Mouse (Mus musculus) kidney, adult 11 months (tissue): Measurements from ENCODE around the gene Zc3h12c.
"Not testable (repeated sequence)": the region's sequence is repeated elsewhere in the genome, so short reads cannot be mapped to it uniquely, and the experiment has no call there.

ENCODE experiments used
- DNase-seq: peaks from one replicate; pipeline ENCODE4 v3.0.0; 2022

Gene Zc3h12c

DNA sequence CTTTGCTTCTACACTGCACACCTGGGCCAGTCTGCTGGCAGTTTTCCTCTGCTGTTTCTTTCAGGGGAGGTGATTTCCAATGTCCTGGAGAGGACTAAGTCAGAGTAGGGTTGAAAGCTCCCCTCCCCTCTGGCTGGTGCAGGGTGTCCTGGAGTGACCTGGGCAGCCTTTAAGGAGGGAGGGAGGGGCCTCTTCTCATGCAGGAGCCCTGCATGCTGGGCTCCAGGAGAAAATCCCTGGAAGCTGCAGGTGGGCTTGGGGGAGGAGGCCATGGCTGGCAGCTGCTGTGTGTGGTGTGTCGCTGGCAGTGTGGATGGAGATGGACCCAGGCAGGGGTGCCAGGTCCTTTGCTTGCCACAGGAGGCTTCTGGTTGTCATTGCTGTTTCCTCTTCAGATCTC is 71.0 kb downstream of the Zc3h12c start:
- DNase-seq = no peak

- no peak for DNase-seq
Measured at GRCm38 (mm10) chr9:52095666-52096065, 72.7 kb downstream of the Zc3h12c start.

DNA sequence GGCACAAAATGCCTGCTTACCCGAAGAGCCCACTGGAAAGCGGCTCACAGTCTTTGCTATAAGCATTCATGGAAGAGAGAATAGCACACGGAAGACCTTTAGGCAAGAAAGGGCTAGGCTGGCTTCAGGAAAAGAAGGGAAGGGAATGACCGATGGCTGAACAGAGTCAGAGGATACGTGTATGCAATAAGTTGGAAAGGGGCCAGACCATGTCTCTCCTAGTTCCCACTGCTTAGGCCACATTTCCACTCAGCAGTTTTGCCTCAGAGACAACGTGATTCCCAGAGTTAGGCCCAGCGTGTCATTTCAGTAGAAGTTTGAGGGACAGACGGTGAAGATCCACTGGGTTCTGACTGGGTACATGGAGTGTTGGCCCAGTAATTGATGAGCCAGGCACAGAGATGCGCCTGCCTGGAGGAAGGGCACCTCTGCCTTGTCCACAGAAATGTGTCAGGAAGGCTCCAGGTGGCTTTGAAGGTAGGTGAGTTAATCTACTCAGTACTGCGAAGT is 73.8 kb downstream of the Zc3h12c start:
- DNase-seq = no peak

DNA sequence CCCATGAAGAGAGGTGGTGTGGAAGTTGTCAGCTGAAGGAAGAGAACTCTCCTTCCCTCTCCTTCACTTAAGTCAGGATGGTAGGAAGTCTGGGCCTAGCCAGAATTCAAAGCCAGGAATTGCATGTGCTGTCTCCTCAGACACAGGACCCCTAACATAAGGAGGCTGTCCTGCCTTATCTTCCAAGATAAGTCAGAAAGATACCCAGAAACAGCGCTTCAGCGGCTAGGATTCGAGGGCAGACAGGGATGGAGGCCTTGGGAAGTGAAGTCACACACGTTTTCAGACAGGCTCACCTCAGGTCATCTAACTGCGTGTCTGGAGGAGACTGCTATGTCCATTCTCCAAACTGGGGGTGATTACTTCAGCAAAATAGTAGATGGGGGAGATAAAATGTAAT is 74.4 kb downstream of the Zc3h12c start:
- no peak for DNase-seq

- no peak for DNase-seq
Measured at GRCm38 (mm10) chr9:52093108-52093507, 75.3 kb downstream of the Zc3h12c start.

GRCm38 (mm10) chr9:52092311-52092710 is 76.1 kb downstream of the Zc3h12c start:
- no peak for DNase-seq

DNA sequence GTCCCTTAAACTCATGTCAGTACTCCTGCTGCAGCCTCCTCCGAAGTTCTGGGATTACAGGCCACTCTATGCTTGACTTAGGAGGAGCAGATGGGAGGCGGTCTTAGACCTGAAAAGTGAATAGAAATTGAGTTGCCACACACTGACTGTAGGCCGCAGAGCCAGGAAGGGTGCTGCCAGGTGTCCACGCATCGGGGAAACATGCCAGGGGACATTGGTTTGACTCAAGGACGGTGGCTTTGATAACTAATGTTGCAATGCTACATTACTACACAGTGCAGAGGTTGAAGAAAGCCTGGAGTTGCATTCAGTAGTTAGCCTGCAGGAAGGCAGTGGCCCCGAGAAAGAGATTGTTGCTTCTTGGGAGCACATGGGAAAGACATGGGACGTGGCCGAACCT is 76.6 kb downstream of the Zc3h12c start:
- no peak for DNase-seq

- no peak for DNase-seq
Measured at GRCm38 (mm10) chr9:52082414-52082813, 86.0 kb downstream of the Zc3h12c start.

- DNase-seq = no peak
Measured at GRCm38 (mm10) chr9:52081979-52082378, 86.4 kb downstream of the Zc3h12c start.

GRCm38 (mm10) chr9:52077692-52078091 is 90.7 kb downstream of the Zc3h12c start:
- DNase-seq = no peak

- DNase-seq = no peak
Measured at GRCm38 (mm10) chr9:52076089-52076488, 92.3 kb downstream of the Zc3h12c start.

DNA sequence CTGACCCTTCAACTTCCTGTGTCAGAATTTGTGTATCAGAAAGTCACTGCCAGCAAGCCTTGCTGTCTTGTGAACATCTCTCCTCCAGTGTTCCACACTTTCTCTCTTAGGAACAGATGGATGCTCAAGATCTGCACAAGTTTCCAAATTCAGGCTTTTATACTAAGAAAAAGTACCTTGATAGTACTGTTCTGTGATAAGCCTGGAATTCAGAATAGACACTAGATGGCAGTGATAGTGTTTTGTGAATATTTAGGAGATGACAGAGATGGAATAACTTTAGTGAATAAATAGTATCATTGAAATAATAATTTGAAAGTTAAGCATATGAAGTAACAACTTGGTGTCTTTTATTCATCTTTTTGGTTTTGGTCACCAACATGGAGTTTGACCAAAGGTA is 96.2 kb downstream of the Zc3h12c start:
- no peak for DNase-seq

GRCm38 (mm10) chr9:52071352-52071751 is 97.0 kb downstream of the Zc3h12c start:
- not testable (repeated sequence) for DNase-seq

DNA sequence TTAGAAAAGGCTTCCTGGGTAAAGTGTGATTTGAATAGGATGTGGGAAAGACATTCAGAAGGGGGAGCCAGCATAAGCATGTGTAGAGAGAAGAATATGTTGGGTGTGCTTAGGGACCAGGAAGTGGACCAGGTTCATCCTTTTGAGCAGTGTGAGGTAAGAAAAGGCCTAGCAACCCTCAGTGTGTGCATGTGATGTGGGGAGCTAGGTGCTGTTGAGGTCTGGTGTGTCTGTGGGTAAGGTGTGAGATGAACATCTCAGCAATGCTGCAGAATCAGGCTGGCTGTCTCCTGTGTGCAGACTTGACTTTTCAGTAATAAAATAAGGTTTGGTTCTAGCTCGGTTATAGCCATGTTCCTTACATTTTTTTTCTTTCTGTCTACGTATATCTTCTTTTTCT is 98.3 kb downstream of the Zc3h12c start:
- no peak for DNase-seq
